Mouse (Mus musculus) embryonic fibroblast, embryonic 13.5 days (primary cell): Measurements from ENCODE around the gene Lypla2.

Experiments
- CTCF ChIP-seq: IDR thresholded peaks from 2 replicates; pipeline ENCODE4 v1.5.1; 2011; ENCODE audit warnings: mild to moderate bottlenecking, control low read depth, low read length, moderate library complexity, borderline replicate concordance; ENCODE audit not compliant: insufficient read depth
- POLR2A ChIP-seq: IDR thresholded peaks from 2 replicates; pipeline ENCODE4 v1.6.1; 2011; ENCODE audit warnings: low read depth, mild to moderate bottlenecking, control low read depth, low read length, moderate library complexity

DNA sequence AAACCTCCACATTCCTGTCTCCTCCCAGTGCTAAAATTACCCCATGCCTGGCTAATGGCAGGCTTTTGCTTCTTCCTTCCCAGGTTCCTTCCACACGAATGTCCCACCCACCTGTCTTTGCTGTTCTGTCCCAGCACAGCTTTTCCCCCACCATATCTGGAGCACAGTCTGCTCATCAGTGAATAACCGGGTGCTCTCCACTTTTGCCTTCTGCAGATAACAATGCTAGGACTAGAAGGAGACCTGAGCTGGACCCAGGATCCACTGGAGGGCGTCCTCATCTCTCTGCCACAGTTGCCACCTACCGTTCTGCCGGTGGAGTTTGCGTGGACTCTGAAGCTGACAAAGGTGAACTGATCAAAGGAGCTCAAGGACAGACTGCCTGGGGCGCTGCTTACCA lies 33.6 kb downstream of the Lypla2 start:
- no peak for TF ChIP-seq CTCF
- TF ChIP-seq POLR2A = no peak
